Mouse (Mus musculus) natural killer cell, adult 2 months (primary cell): Measurements from ENCODE around the gene Pgrmc1.
A peak's percentile ranks its signal among the peaks of the same experiment; 100 is the strongest.
"Not testable (repeated sequence)": the region's sequence is repeated elsewhere in the genome, so short reads cannot be mapped to it uniquely, and the experiment has no call there.

Experiments used
- DNase-seq, 2 experiments: peaks; one replicate each; pipeline ENCODE4 v3.0.0; 2022; ENCODE audit warnings: low spot score in 2 of 2

Gene Pgrmc1

DNA sequence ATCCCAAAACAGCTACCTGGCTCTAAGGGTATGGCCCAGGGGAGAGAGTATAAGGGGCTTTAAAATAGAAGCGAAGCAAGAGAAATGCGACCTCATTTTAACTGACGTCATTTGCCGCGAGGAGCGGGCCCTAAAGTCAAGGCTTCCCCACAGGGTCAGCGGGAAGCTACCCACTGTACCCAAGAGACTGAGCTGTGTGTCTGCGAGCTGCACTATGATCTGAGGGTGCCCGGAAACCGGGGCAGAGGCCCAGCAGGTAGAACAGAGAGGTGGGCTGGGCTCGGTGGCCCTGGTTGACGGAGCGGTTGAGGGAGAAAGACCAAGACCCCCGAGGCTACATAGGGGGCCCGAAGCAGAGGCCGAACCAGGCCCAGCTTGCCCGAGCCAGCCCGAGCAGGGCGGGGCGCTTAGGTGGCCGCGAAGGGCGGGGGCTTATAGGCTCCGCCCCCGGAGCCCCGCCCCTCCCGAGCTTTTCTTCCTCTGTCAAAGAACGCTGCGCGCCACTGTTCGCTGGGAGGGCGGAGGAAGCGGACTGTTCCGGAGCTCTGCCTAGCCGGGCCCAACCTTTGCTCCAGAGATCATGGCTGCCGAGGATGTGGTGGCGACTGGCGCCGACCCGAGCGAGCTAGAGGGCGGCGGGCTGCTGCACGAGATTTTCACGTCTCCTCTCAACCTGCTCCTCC lies at the start of gene Pgrmc1:
TSS of gene Pgrmc1 (plus strand) at position 500 of the 683 bp plus-strand sequence.
- DNase-seq = peak; percentile 81 to 83

DNA sequence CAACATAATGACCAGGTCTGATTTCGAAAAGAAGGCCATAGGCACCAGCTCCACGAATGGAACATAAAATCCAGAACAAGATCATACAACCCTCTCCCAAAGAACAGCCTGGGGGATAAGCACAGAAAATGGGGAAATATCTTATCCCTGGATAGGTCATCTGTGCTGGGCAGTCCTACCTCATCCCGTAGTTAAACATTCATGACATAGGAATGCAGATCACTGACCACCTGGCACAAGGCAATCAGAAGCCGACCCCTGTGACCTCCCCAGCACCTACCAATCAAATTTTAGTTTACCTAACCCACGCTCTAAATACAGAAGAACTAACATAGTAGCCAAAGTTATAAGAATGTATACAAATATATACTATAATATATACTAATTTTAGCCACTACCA lies 49.2 kb upstream of the Pgrmc1 start:
- no peak for DNase-seq

DNA sequence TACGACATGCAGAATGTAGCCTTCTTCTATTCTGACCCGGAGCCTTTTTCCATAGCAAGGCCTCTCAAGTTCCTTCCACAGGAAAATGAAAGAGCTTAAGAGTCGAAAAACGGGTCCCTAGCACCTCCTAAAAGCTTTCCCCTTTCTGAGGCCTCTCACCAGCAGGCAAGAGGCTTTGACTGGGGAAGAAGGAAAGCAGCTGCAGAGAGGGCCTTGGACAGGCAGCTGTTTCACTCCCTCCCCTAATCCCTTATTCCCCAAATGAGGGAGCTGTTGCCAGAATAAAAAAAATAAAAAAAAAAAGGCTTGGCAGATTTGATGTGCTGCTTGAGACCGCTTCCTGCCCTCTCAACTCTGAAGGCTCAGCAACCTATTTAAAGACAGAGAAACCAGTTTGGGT lies 47.1 kb upstream of the Pgrmc1 start:
- DNase-seq = no peak

DNA sequence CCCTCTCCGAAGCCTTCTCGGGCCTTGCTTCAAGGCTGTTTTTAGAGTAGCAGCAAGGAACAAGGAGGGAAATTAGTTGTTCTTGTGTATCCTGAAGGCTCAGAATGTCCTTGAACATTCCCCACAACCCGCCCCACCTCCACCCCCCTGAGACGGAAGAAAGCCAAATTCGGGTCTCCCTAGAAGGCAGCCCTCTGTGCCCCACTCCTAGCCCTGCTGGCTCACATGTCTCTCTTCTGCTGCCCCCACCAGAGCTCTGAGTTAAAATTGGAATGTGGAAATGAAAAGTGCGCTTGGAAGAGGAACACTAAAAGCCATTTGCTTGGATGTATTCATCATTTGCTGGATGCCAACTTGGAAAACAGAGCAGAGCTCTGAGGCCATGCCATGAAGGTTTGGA lies 46.7 kb upstream of the Pgrmc1 start:
- DNase-seq = no peak

DNA sequence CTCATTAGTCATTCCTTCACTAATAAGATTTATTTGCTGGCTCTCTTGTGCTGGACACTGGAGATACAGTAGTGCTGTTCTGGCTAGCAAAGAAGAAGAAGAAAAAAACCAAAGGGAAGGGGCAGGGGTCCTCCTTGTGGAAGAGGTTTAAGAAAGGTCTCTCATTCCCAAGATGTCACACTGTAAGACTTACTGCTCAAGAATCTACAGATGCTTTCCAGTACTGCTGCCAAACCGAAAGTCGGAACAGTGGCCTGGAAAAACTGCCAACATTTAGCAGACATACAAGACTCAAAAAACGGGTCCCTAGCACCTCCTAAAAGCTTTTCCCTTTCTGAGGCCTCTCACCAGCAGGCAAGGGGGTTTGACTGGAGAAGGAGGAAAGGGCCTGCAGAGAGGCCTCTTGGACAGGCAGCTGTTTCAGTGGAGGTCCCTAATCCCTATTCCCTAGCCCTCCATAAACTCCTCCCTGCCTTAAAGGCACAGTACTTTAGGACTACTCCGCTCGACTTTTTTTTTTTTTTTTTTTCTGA lies 45.9 kb upstream of the Pgrmc1 start:
- DNase-seq = no peak

DNA sequence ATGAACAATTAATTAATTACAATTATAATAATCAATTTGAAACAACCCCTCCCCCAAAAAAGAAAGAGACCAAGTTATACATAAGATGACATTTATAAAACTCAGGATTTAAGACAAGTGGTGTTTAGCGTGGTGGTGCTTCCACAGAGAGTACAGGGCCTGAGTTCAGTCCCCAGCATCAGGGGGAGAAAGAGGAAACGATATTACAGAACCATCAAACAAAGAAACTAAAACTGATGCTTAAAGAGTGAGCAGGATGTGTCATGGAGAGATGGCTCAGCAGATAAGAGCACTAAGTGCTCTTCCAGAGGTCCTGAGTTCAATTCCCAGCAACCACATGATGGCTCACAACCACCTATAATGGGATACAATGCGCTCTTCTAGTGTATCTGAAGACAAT lies 45.3 kb upstream of the Pgrmc1 start:
- no peak for DNase-seq

DNA sequence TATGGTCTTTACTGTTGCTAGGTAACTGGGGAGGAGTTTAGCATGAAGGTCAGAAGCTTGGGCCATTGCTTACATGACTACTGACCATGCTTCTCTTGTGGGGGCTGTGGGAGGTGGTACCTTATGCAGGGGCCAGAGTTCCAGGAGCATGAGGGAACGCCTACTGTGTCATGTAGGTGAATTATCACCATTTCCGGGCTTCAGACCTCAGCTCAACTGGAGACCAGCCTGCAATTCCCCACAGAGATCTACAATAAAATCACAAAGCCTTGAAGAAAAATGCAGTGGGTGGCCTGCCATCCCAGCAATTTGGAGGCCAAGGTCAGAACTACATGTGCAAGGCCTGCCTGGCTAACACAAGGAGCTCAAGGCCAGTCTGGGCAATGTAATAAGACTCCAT lies 42.8 kb upstream of the Pgrmc1 start:
- not testable (repeated sequence) for DNase-seq

DNA sequence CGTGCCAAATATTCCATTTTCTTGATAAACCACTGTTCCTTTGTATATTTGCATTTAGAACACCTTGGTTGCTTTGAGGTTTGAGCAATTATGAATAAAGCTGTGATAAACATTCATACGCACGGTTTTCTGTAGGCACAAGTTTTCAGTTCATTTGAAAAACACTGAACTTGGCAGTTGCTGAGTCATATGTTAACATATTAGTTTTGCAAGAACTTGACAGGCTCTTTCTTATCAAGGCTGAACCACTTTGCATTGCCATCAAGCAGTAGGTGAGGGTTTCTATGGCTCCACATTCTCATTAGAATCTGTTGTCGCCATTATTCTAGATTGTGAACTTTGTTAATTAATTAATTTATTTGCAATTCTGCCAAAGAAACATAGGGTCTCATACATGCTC lies 37.8 kb upstream of the Pgrmc1 start:
- DNase-seq = no peak

DNA sequence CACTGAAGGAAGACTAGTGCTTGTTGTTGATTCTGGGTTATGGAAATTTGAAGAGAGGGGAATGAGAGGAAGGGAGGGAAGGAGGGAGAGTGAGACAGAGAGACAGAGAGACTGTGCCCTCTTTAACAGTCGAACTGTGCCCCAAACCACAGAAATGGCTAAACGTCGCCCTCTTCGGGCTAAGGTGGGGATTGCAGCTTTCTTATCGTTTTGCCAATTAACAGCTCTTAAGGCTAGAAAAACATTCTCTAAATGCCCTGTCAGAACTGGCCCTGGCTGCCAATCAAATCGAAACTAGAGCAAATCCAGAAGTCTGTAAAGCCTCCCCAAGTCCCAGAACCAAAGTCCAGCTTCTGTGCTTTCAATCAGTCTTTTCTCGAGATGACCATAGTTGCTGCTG lies 36.4 kb upstream of the Pgrmc1 start:
- peak; percentile 50 to 61 for DNase-seq

DNA sequence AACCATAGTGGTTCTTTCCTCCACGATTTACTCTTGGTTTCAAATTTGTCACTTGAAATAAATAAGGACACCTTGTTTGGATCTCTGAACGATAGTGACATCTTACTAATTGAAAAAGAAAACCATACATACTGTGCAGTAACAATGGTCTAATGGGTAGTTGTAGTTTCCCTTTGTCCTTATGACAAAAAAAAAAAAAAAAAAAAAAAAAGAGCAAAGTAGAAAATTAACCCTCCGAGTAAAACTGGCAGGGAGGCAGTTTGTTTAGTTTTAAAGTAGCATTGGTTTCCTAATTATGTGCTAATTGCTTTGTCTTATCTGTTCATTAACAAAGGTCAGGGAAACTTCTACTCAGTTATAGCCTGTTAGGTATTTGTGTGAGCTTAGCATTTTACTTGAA lies 35.9 kb upstream of the Pgrmc1 start:
- DNase-seq = no peak

DNA sequence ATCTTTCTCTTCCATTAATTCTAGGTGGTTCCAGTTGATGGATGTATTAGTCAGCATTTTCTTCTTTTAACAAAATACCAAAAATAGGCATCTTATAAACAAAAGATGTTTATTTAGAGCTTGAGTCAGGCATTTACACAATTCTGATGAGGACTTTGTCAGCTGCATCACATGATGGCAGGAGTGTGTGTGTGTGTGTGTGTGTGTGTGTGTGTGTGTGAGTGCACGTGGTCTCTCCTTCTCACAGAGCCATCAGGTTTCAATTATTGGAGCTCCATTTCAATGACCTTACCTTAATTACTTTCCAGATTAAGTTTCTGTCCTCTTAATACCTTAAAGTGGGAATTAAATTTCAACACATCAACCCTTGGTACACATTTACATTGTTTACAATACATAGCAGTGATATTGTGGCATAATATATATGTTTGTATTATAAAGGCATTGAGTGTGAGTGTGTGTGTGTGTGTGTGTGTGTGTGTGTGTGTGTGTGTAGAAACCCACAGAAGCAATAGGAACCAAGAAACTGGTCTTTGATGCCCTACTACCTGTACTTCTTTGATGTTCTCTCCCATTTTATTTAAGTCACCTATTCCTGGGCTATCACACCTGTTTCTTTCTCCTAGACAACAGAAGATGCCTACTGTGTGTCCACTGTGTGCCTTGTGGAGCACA lies 11.2 kb upstream of the Pgrmc1 start:
- no peak for DNase-seq

DNA sequence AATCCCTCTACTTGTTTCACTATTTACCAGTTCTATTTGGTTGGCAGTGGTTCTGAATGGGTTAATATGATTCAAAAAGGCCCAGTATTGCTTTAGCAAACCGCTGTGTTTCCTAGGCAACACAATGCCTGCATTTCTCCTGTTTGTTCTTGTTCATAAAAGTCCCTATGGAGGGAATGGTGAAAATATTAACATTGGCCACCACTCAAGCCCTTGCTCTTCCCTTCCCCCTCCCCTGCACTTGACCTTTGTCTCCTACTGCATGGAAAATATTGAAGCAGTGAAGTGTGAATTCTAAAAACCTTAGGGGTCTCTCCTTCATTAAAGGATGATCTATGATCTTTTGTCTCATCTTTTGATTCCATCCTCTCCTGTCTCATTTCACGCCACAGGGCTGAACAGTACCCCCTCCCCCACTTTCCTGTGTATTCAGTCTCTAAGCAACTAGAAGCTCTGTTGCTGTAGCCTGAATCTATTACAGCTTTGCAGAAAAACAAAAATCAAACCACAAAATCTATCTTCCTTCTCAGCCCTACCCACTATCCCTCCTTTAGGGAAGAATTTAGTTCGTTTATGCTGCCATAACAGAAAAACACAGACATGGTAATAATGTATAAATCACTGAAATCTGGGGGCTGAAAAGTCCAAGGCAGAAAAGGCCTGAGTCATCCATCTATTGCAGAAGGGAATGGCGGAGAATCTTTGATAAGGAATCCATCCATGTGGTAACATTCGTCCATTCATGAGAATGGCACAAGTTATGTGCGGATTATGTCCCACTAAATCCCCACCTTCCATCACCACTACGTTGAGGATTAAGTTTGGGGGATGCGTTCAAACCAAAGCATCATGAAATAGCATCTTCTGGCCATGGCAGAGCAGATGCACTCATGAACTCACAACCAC lies 10.4 kb upstream of the Pgrmc1 start:
- DNase-seq = no peak

DNA sequence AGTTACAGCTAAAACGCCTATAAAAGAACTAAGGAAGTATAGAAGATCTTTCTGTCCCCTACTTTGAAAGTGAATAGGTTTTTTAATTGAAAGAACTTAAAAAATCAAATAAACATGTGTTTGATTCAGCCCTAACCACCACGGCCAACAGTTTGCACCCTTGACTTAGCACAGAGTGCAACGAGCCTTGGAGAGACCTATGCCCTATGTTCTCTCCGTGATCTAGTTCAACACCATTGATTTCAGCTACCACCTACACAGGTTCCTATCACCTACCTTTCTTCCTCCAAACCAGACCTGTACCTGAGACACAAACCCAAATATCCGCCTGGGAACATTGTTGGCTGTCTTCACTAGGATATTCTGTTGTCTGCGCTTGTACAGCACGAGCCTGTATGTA lies 7.7 kb upstream of the Pgrmc1 start:
- DNase-seq = no peak

DNA sequence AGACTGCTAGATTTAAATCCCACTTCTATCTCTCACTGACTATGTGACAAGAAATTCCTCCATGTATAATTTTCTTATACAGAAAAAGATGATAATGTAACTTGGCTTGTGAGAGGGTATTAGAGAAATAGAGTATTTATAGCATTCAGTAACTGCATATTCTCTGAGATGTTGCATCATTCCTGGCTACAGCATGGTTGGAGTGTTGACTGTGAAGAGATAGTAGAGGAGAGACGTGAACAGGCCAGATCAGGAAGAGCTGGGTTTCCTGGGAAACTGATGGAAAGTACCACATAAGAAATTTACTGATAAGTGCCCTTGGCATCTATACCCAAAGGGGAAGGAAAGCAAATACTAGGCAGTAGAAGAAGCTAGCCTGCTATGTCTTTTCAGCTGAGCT lies 6.9 kb upstream of the Pgrmc1 start:
- no peak for DNase-seq

DNA sequence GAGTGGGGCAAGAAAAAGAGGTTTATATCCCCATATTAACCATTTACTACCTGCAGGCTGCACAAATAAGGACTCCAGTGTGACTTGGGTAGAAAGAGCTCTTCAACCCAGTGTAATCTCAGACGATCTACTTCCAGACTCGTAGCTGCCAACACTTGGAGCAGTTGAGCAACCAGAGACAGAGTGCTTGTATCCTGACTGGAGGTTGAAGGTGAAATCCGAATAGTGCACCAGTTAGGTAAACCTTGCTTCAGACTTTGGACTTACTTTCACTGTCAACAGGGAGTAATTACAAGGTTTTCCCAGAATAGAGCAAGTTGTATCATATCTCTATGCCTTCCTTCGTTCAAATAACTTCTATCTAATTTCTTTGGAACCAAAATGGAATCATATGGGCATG lies 6.5 kb upstream of the Pgrmc1 start:
- no peak for DNase-seq

DNA sequence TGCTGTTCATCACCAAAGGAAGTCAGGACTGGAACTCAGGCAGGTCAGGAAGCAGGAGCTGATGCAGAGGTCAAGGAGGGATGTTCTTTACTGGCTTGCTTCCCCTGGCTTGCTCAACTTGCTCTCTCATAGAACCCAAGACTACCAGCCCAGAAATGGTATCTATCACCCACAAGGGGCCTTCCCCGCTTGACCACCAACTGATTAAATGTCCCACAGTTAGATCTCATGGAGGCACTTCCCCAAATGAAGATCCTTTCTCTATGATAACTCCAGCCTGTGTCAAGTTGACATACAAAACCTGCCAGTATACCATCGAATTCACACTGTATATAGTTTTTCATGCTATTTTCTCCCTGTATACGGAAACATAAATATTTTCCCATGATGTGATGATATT lies 2.8 kb upstream of the Pgrmc1 start:
- peak in 1 of 2 experiments; percentile 8 for DNase-seq

DNA sequence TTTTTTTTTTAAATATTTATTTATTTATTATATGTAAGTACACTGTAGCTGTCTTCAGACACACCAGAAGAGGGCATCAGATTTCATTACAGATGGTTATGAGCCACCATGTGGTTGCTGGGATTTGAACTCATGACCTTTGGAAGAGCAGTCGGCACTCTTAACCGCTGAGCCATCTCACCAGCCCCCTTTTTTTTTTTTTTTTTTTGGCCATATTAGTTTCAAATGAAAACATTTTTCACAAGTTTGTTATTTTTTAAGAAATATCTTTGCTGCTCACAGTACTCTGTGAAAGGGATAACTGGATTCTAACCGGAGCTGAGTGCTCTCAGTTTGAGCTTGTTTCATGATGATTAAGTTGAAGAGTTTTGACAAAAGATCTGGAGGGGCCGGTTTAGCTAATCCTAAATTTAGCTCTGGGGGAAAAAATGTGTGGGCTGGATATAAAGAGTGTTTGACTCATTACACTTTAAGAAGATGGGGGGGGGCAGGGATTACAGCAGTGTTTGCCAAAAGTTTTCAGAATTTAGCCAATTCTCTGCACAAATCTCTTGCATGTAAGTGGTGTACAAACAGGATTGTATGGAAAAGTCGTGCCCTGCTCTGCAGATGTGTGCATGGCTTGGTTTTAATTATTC lies 1.4 kb upstream of the Pgrmc1 start:
- DNase-seq = not testable (repeated sequence)

DNA sequence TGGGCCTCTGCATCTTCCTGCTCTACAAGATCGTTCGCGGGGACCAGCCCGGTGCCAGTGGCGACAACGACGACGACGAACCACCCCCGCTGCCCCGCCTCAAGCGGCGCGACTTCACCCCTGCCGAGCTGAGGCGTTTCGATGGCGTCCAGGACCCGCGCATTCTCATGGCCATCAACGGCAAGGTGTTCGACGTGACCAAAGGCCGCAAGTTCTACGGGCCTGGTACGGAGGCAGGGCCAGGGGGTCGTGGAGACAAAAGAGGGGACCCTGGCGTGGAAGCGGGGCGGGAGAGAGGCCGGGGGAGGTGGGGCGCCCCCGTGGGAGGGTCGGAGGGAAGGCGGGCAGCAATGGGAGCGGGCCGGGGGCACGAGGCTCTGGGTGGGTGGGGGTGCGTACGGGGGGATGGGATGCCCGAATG lies 394 bp downstream of the Pgrmc1 start:
- no peak for DNase-seq

DNA sequence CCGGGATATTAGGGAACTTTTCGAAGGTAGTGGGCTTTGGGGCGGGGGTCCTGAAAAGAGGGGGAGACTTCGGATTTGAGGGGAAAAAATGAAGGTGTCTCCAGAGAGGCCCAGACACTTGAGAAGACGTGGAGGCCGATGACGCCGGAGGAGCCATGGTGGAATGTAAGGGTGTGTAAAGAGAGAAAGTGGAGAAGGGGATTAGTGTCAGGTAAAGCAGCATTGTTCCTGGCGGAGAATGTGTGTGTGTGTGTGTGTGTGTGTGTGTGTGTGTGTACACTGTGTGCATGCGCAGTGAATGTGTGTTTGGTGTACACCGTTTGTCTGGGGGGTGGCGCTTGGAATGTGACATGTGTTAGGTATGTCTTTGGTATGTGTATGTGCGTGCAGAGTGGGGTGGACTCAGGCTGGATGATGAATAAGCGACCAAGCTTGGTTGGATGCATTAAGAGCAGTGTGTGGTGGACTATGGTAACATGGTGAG lies 897 bp downstream of the Pgrmc1 start:
- peak in 1 of 2 experiments; percentile 0 for DNase-seq

DNA sequence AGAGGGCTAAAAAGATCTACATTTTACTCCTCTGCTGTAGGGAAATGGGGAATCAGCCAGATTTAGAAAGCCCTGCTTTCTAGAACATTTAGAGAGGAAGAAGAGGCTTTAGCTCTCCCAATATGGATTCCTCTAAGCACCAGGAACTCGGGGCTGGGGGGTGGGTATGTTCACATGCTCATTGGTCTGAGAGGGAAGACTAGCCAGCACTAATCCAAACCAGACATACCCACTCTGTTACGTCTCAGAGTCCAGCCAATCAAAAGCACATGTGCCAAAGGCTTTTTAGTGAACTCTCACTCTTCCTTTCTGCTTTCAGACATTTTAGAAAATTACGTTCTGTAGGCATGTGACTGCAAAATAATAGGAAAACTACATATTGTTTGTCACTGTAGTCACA lies 1.6 kb downstream of the Pgrmc1 start:
- no peak for DNase-seq

DNA sequence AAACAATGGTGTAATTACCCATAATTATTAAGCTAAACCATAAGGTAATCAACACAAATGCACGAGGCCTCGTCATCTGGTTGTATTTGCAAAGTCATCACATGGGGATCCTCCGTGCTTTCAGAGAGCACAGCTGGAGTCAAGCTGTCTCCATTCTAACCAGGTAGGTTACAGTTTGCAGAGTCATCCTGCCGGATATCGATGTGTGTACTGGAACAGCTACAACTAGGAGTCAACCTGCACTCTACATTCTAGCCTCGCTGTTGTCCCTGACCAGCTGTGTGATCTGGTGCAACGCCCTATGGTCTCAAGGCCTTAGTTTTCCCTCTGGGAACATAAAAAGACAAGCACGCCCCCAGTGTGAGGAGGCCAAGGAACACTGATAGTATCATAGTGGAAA lies 2.1 kb downstream of the Pgrmc1 start:
- no peak for DNase-seq

DNA sequence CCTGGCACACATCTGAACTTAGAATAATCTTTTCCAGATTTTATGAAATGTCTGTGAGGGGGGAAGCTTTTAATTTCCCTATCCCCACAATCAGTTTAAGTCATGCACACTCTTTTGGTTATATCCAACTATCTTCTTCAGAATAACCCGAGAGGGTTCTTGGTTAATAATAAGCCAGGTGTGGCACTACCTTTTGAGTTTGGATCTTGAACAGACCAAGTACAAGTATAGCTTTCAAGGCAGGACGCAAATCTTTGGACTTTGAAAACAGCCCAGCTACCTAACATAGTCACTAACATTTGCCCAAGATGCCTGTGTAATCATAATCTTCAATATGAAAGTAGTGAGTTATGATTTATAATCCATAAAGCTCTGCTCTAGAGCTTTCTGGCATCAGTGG lies 4.9 kb downstream of the Pgrmc1 start:
- no peak for DNase-seq
